ENCODE assay signal across 18 mouse cellular contexts in the genomic region with DNA sequence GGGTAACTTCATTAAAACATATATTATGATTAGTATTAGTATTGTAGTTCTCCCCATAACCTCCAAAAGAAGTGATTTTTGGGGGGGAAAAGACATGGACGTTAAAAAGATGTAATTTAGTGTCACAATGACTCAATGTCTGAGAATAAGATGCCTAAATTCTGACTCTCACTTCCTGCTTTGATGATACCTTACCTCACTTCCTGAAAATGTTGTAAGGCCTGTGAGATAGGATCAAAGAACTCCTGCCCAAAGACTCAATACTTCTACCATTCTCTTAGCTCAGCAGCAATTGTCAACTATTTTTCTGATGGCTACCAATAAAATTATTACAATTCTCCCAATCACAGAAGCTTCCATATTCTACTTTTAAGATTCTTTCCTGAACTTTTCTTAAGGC. TPM values are rescaled to one million over a fixed set of nuclear protein-coding genes. Genes with fewer than 3 reads are reported as not detected.
DNase-seq lines count a peak whose midpoint lies in the region; ATAC-seq and TF ChIP-seq lines count a peak whose summit lies in the region.
"Had no signal": no experiment of that assay in that cellular context is flagged by ENCODE, and none has a peak within 500 bp of the region (broad histone marks: within the 10 kb centered on the region; RNA-seq: fewer than 3 reads in every experiment).

No protein-coding gene starts in this region.

- no peak for ATAC-seq in lung, postnatal 0 days
- ATAC-seq in megakaryocyte progenitor cell, adult 5-6 weeks (replicated peaks; ENCODE audit: poor library complexity) = 0 out of 2 replicates have a peak, but pooled peaks have one; percentile 15
- no peak for ATAC-seq in hindbrain, embryonic 14.5 days (ENCODE audit: low FRiP score)
- ATAC-seq: forebrain, embryonic 15.5 days had no signal

- no peak overlapping the region for H3K4me3 ChIP-seq in lung, postnatal 0 days (ENCODE audit: low read depth, low read length)
- H3K4me3 ChIP-seq in C2C12 (ENCODE audit: insufficient read depth, poor library complexity, severe bottlenecking) (peak overlapping the region; percentile 75), MEL (ENCODE audit: control insufficient read depth in 1 of 2, insufficient read depth in 1 of 2, low read depth in 2 of 2, low read length in 2 of 2) (no peak overlapping the region)
- H3K4me3 ChIP-seq in hindbrain, embryonic 14.5 days (replicated peaks; ENCODE audit: low read length) = no peak overlapping the region
- H3K4me3 ChIP-seq: midbrain, embryonic 12.5 days; neural tube, embryonic 12.5 days had no signal

- TF ChIP-seq EP300 in lung, postnatal 0 days (IDR thresholded peaks at IDR 0.05) = no peak
- TF ChIP-seq EP300 in MEL (IDR thresholded peaks at IDR 0.05; ENCODE audit: low read depth in 1 of 2, low read length in 2 of 2) = peak in 1 of 2 experiments; percentile 44; a peak in 1 of 4 replicates

- TF ChIP-seq POLR2A in MEL (IDR thresholded peaks at IDR 0.05; ENCODE audit: control insufficient read depth in 1 of 2, insufficient read depth in 1 of 2, low read depth in 1 of 2, low read length in 2 of 2, poor library complexity in 1 of 2) = no peak

- H3K9ac ChIP-seq in lung, postnatal 0 days (replicated peaks; ENCODE audit: low read depth) = no peak overlapping the region
- no peak overlapping the region for H3K9ac ChIP-seq in MEL (ENCODE audit: control insufficient read depth, low read depth, low read length, poor library complexity, severe bottlenecking)
- H3K9ac ChIP-seq in hindbrain, embryonic 14.5 days = no peak overlapping the region
- H3K9ac ChIP-seq: forebrain, embryonic 15.5 days; lung, embryonic 15.5 days; midbrain, embryonic 12.5 days; neural tube, embryonic 12.5 days had no signal

- H3K27ac ChIP-seq in lung, postnatal 0 days (ENCODE audit: low read length) = no peak overlapping the region
- no peak overlapping the region for H3K27ac ChIP-seq in MEL (ENCODE audit: control insufficient read depth, low read depth, low read length)
- H3K27ac ChIP-seq in hindbrain, embryonic 14.5 days = no peak overlapping the region
- H3K27ac ChIP-seq: forebrain, embryonic 15.5 days; lung, embryonic 15.5 days; midbrain, embryonic 12.5 days; neural tube, embryonic 12.5 days had no signal

- peak; percentile 36 for DNase-seq in lung, postnatal 0 days (ENCODE audit: low spot score)
- DNase-seq in lung, postnatal 14 days = no peak
- peak; percentile 47 for DNase-seq in MEL (ENCODE audit: low read depth, low spot score)
- DNase-seq in adrenal gland, adult 18-20 months (ENCODE audit: low spot score in 2 of 2) = no peak
- no peak for DNase-seq in cerebellum, adult 11-12 months
- no peak for DNase-seq in hindbrain, embryonic 14.5 days (ENCODE audit: low spot score)
- DNase-seq: adrenal gland, postnatal 36 days; cerebellum, postnatal 10 days; kidney, adult 11 months; kidney, postnatal 36 days; right cerebral cortex, postnatal 25 days; thymus, postnatal 14 days had no signal

- no peak overlapping the region for H3K4me2 ChIP-seq in lung, postnatal 0 days (replicated peaks; ENCODE audit: low read depth, low read length)
- H3K4me2 ChIP-seq in hindbrain, embryonic 14.5 days (replicated peaks) = no peak overlapping the region

- H3K9me3 ChIP-seq in lung, postnatal 0 days (ENCODE audit: low read length) = no peaks in the 10 kb centered on the region
- no peaks in the 10 kb centered on the region for H3K9me3 ChIP-seq in MEL (replicated peaks; ENCODE audit: insufficient read depth, low read length)
- H3K9me3 ChIP-seq in hindbrain, embryonic 14.5 days (ENCODE audit: control insufficient read depth, low read length) = no peaks in the 10 kb centered on the region
- H3K9me3 ChIP-seq: forebrain, embryonic 15.5 days; lung, embryonic 15.5 days; midbrain, embryonic 12.5 days; neural tube, embryonic 12.5 days had no signal

- H3K27me3 ChIP-seq in lung, postnatal 0 days (replicated peaks; ENCODE audit: insufficient read depth, low read length) = no peaks in the 10 kb centered on the region
- H3K27me3 ChIP-seq in C2C12 (ENCODE audit: control insufficient read depth, insufficient read depth, insufficient read length) = no peaks in the 10 kb centered on the region
- H3K27me3 ChIP-seq in MEL (ENCODE audit: control insufficient read depth in 1 of 2, insufficient read depth in 2 of 2, low read length in 2 of 2) = no peaks in the 10 kb centered on the region
- no peaks in the 10 kb centered on the region for H3K27me3 ChIP-seq in hindbrain, embryonic 14.5 days (ENCODE audit: control insufficient read depth, insufficient read depth, low read length)
- H3K27me3 ChIP-seq: forebrain, embryonic 15.5 days; lung, embryonic 15.5 days; neural tube, embryonic 12.5 days had no signal

- H3K79me2 ChIP-seq in C2C12 (ENCODE audit: control insufficient read depth, insufficient read depth) = peaks cover 43% of the 10 kb centered on the region
- H3K79me2 ChIP-seq in MEL (ENCODE audit: control insufficient read depth, insufficient read depth, low read length, poor library complexity) = peaks cover 4% of the 10 kb centered on the region; the same call in 1 of the 2 replicates

- no peaks in the 10 kb centered on the region; the same call in 1 of the 2 replicates for H3K4me1 ChIP-seq in lung, postnatal 0 days (ENCODE audit: insufficient read depth, low read depth, low read length)
- peaks cover 6 to 14% of the 10 kb centered on the region in 2 experiments for H3K4me1 ChIP-seq in MEL (ENCODE audit: control insufficient read depth in 1 of 2, insufficient read depth in 2 of 2, low read length in 2 of 2)
- H3K4me1 ChIP-seq in hindbrain, embryonic 14.5 days (replicated peaks; ENCODE audit: control insufficient read depth, insufficient read depth, low read length) = no peaks in the 10 kb centered on the region
- H3K4me1 ChIP-seq: neural tube, embryonic 12.5 days had no signal

- H3ac ChIP-seq in C2C12 (ENCODE audit: control insufficient read depth, insufficient read length, low read depth) = no peak overlapping the region

- WGBS in lung, postnatal 0 days = 63% methylated on average over 1 of the region's 1 CpGs
- 74% methylated on average over 1 of the region's 1 CpGs for whole genome bisulfite sequencing in hindbrain, embryonic 14.5 days

- H3K79me3 ChIP-seq in C2C12 (ENCODE audit: low read depth) = peaks cover 20% of the 10 kb centered on the region

- no peak for TF ChIP-seq RAD21 in MEL (IDR thresholded peaks at IDR 0.05; ENCODE audit: low read depth, low read length)

- no peak for TF ChIP-seq CTCF in lung, postnatal 0 days (IDR thresholded peaks at IDR 0.05)
- TF ChIP-seq CTCF in C2C12 (IDR thresholded peaks at IDR 0.05; ENCODE audit: control insufficient read depth, insufficient read depth, insufficient read length) (no peak), MEL (IDR thresholded peaks at IDR 0.05 in 2 of 3, conservative IDR thresholded peaks at IDR 0.05 in 1 of 3; ENCODE audit: control insufficient read depth in 1 of 3, insufficient read depth in 1 of 3, low read depth in 2 of 3, low read length in 3 of 3, poor library complexity in 1 of 3, severe bottlenecking in 1 of 3) (no peak)

- no peaks in the 10 kb centered on the region for H3K36me3 ChIP-seq in lung, postnatal 0 days (ENCODE audit: insufficient read depth, low read length)
- H3K36me3 ChIP-seq in C2C12 (ENCODE audit: control insufficient read depth, insufficient read depth) (peaks cover 37% of the 10 kb centered on the region), MEL (ENCODE audit: control insufficient read depth in 1 of 2, insufficient read depth in 2 of 2, low read length in 2 of 2) (peaks cover 0 to 25% of the 10 kb centered on the region in 2 experiments; a peak in 3 of 4 replicates)
- H3K36me3 ChIP-seq in hindbrain, embryonic 14.5 days (replicated peaks; ENCODE audit: control insufficient read depth, insufficient read depth) = no peaks in the 10 kb centered on the region
- H3K36me3 ChIP-seq: forebrain, embryonic 15.5 days; lung, embryonic 15.5 days; midbrain, embryonic 12.5 days; neural tube, embryonic 12.5 days had no signal

TF ChIP-seq in C2C12, 6 proteins besides CTCF, POLR2A, EP300 and RAD21:
- TF ChIP-seq CEBPB (IDR thresholded peaks at IDR 0.05; ENCODE audit: low read depth) = no peak

TF ChIP-seq in MEL, 35 proteins besides CTCF, POLR2A, EP300 and RAD21:
- TF ChIP-seq SMC3 (IDR thresholded peaks at IDR 0.05; ENCODE audit: low read depth, low read length) (no peak), SIN3A (IDR thresholded peaks at IDR 0.05; ENCODE audit: low read length) (peak; percentile 47), ELF1 (IDR thresholded peaks at IDR 0.05; ENCODE audit: low read depth, low read length) (peak; percentile 74; the same call in 1 of the 2 replicates), BHLHE40 (IDR thresholded peaks at IDR 0.05; ENCODE audit: borderline replicate concordance, low read depth, low read length) (no peak), GATA1 (IDR thresholded peaks at IDR 0.05; ENCODE audit: low read depth, low read length) (peak; percentile 62), MYC (IDR thresholded peaks at IDR 0.05; ENCODE audit: low read depth, low read length) (0 out of 2 replicates have a peak, but pooled peaks have one; percentile 9), MYB (IDR thresholded peaks at IDR 0.05; ENCODE audit: low read depth, low read length) (no peak), ZC3H11A (IDR thresholded peaks at IDR 0.05; ENCODE audit: low read depth, low read length) (no peak), ETS1 (IDR thresholded peaks at IDR 0.05; ENCODE audit: low read depth, low read length) (peak; percentile 65), CHD1 (IDR thresholded peaks at IDR 0.05; ENCODE audit: low read depth, low read length) (no peak), MXI1 (IDR thresholded peaks at IDR 0.05; ENCODE audit: low read depth, low read length) (0 out of 2 replicates have a peak, but pooled peaks have one; percentile 31), USF1 (IDR thresholded peaks at IDR 0.05; ENCODE audit: low read depth, low read length) (no peak)

RNA-seq across cellular contexts. Expression of gene Nabp1, which starts 1.8 kb away (rescaled TPM):
- polyA plus RNA-seq in lung, postnatal 0 days (2015; fragmentation: Nextera tagmentation; extraction: Ambion mirVana) = 20.0 and 25.0 TPM in 2 replicates
- polyA plus RNA-seq in C2C12 (2012; fragmentation: generic; extraction: Trizol) (7.1 TPM), MEL (2012; ENCODE audit: insufficient read depth in 1 of 2, insufficient read length in 2 of 2, low read depth in 1 of 2, low replicate concordance in 2 of 2, missing spikeins in 1 of 2) (1 to 10 TPM in 1 of 2 experiments, not detected in 1; 5.4 TPM)
- total RNA-seq in MEL (2012; rRNA removed) = 10.0 and 11.7 TPM in 2 replicates
- total RNA-seq in megakaryocyte progenitor cell, adult 5-6 weeks (2015) = 14.9 and 16.0 TPM in 2 replicates
- total RNA-seq in megakaryocyte progenitor cell, adult 5-6 weeks (2017) = 27.5 and 28.3 TPM in 2 replicates
- 10 to 100 TPM; 36.3 to 44.6 TPM for total RNA-seq in adrenal gland, adult 18-20 months (2021)
- 9.0 and 9.1 TPM in 2 replicates for polyA plus RNA-seq in hindbrain, embryonic 14.5 days (2014; fragmentation: Nextera tagmentation; extraction: Ambion mirVana)

Comparison
In these comparisons a context has a peak if more than half of its experiments do, and no peak if none do; other contexts are left out.
1. DNase-seq: peak in lung, postnatal 0 days (single experiment) and MEL (single experiment); none in lung, postnatal 14 days (single experiment), adrenal gland, adult 18-20 months (0 of 2), cerebellum, adult 11-12 months (single experiment) and hindbrain, embryonic 14.5 days (single experiment).